Mouse (Mus musculus): ENCODE data around the gene Map3k11.

GRCm38 (mm10) chr19:5742241-5742641 lies 53.7 kb downstream of the Map3k11 start:
- TF ChIP-seq SIN3A (IDR thresholded peaks at IDR 0.05; ENCODE audit: low read length) (no peak), CTCF (IDR thresholded peaks at IDR 0.05 in 2 of 3, conservative IDR thresholded peaks at IDR 0.05 in 1 of 3; ENCODE audit: control insufficient read depth in 1 of 3, insufficient read depth in 1 of 3, low read depth in 2 of 3, low read length in 3 of 3, poor library complexity in 1 of 3, severe bottlenecking in 1 of 3) (no peak), POLR2AphosphoS2 (IDR thresholded peaks at IDR 0.05; ENCODE audit: low read length) (no peak), JUND (IDR thresholded peaks at IDR 0.05; ENCODE audit: low read depth, low read length) (no peak), POLR2A (IDR thresholded peaks at IDR 0.05; ENCODE audit: control insufficient read depth in 1 of 2, insufficient read depth in 1 of 2, low read depth in 1 of 2, low read length in 2 of 2, poor library complexity in 1 of 2) (no peak), ZC3H11A (IDR thresholded peaks at IDR 0.05; ENCODE audit: low read depth, low read length) (no peak), GATA1 (IDR thresholded peaks at IDR 0.05; ENCODE audit: low read depth, low read length) (no peak), TBP (IDR thresholded peaks at IDR 0.05; ENCODE audit: low read depth, low read length) (no peak), NRF1 (IDR thresholded peaks at IDR 0.05; ENCODE audit: insufficient read depth, low read depth, low read length, poor library complexity, severe bottlenecking) (no peak), HCFC1 (IDR thresholded peaks at IDR 0.05; ENCODE audit: low read depth, low read length) (no peak), MYB (IDR thresholded peaks at IDR 0.05; ENCODE audit: low read depth, low read length) (no peak), TCF12 (IDR thresholded peaks at IDR 0.05; ENCODE audit: low read depth, low read length) (no peak), TAL1 (IDR thresholded peaks at IDR 0.05; ENCODE audit: low read length) (no peak), RAD21 (IDR thresholded peaks at IDR 0.05; ENCODE audit: low read depth, low read length) (no peak)
